Mouse (Mus musculus) midbrain, embryonic 15.5 days (tissue): ENCODE measurements at regions not wholly inside any gene's neighbourhood (a gene's known extent, or its start where the extent isn't known, plus 50 kb on each side); places are given as distances from the start of the nearest gene placed in this dataset.

Experiments
- ATAC-seq: fragments of 200-750 bp; cut with Nextera tagmentation; replicated peaks from 2 replicates; pipeline ENCODE4 v1.8.0; 2017; ENCODE audit warnings: moderate TSS enrichment
- H3K27ac ChIP-seq: fragments of 300-500 bp; sonication (generic); 2 replicates; pipeline ENCODE4 v1.5.1; 2015; ENCODE audit warnings: mild to moderate bottlenecking, inconsistent platforms
- H3K27me3 ChIP-seq: fragments of 300-500 bp; sonication (generic); replicated peaks from 2 replicates; pipeline ENCODE4 v1.6.1; 2015; ENCODE audit warnings: inconsistent platforms
- H3K36me3 ChIP-seq: fragments of 300-500 bp; sonication (generic); replicated peaks from 2 replicates; pipeline ENCODE4 v1.6.1; 2015; ENCODE audit warnings: inconsistent platforms
- H3K4me1 ChIP-seq: fragments of 300-500 bp; sonication (generic); 2 replicates; pipeline ENCODE4 v1.6.1; 2015; ENCODE audit warnings: inconsistent platforms
- H3K4me2 ChIP-seq: fragments of 300-500 bp; sonication (generic); 2 replicates; pipeline ENCODE4 v1.6.1; 2015; ENCODE audit warnings: inconsistent platforms, mild to moderate bottlenecking, moderate library complexity
- H3K4me3 ChIP-seq: fragments of 300-500 bp; sonication (generic); 2 replicates; pipeline ENCODE4 v1.5.1; 2015; ENCODE audit warnings: mild to moderate bottlenecking, inconsistent platforms
- H3K9ac ChIP-seq: fragments of 300-500 bp; sonication (generic); 2 replicates; pipeline ENCODE4 v1.6.1; 2015; ENCODE audit warnings: mild to moderate bottlenecking, inconsistent platforms
- H3K9me3 ChIP-seq: fragments of 300-500 bp; sonication (generic); 2 replicates; pipeline ENCODE4 v1.6.1; 2016; ENCODE audit warnings: inconsistent platforms
- WGBS: fragments of 180-500 bp; shearing (Covaris S2); methylation state at CpG from one replicate; pipeline ENCODE4 v1.1.7; 2015; ENCODE audit warnings: mixed read lengths; 5-methylcytosine and 5-hydroxymethylcytosine counted together

DNA sequence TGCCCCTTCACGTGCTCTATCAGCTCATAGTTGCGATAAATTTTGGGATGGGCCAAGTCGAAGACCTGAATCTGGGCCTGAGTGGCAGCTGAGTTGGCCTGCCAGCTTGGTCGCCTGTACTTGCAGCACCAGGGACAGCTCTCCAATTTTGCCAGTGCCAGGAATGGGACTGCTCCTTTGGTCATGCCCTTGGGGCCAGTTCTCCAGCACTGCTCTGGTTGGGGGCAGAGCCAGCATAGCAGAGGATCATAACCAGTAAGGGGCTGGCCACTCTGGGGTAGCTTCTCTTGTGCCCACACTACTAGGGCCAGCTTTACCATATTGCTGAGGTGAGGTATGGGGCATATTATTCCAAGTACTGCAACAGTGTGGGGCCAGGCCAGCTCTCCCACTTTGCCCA lies 397.0 kb upstream of the Cadm2 start:
- Histone ChIP-seq H3K27me3 (no peaks in the 10 kb centered on the region), H3K27ac (no peak overlapping the region), H3K4me1 (no peaks in the 10 kb centered on the region), H3K9ac (no peak overlapping the region), H3K4me3 (no peak overlapping the region), H3K9me3 (no peaks in the 10 kb centered on the region), H3K36me3 (no peaks in the 10 kb centered on the region), H3K4me2 (no peak overlapping the region)
- ATAC-seq = no peak
- WGBS = 71% methylated on average over 4 of the region's 4 CpGs

DNA sequence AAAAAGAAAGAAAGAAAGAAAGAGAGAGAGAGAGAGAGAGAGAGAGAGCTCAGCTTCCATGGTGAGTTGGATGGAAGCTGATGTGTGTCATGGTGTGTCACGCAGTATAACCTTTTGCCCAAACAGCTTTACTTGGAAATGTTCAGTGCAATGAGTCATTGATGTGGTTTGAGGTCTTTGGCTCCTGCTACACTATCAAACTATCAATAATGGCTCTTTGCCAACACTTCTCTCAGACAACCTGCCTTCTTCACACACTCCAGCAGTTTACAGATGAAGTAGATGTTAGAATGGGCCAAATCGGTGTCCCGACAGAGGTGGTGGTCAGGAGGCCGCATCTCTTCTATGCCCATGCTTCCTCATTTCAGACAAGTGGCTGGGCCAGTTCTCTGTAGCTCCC lies 369.0 kb upstream of the Cadm2 start:
- H3K4me2 ChIP-seq = no peak overlapping the region
- H3K9ac ChIP-seq = no peak overlapping the region
- 86% methylated on average over 4 of the region's 4 CpGs for WGBS
- no peaks in the 10 kb centered on the region for H3K36me3 ChIP-seq
- no peaks in the 10 kb centered on the region for H3K9me3 ChIP-seq
- no peaks in the 10 kb centered on the region for H3K27me3 ChIP-seq
- ATAC-seq = no peak
- H3K4me1 ChIP-seq = no peaks in the 10 kb centered on the region
- no peak overlapping the region for H3K27ac ChIP-seq
- H3K4me3 ChIP-seq = no peak overlapping the region

DNA sequence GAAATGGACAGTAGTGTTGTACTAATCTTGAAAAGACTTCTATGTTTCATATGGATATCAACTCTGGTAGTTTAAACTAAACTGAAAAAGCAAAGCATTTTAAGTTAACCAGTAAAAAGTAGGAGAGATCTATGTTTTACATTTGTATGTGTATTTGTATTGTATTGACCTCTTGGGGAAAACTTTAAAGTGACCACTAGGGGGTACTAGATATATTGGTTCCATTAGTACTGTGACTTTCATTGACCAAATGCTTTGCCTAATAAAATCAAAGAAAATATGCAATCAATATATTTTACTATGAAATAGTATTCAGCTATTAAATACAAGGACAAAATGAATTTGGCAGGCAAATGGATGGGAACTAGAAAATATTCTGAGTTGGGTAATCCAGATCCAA lies 355.9 kb upstream of the Cadm2 start:
- no peaks in the 10 kb centered on the region for H3K4me1 ChIP-seq
- H3K27ac ChIP-seq = no peak overlapping the region
- H3K4me3 ChIP-seq = no peak overlapping the region
- no peaks in the 10 kb centered on the region for H3K9me3 ChIP-seq
- no peaks in the 10 kb centered on the region for H3K27me3 ChIP-seq
- no peaks in the 10 kb centered on the region for H3K36me3 ChIP-seq
- no peak for ATAC-seq
- no peak overlapping the region for H3K9ac ChIP-seq
- no peak overlapping the region for H3K4me2 ChIP-seq

DNA sequence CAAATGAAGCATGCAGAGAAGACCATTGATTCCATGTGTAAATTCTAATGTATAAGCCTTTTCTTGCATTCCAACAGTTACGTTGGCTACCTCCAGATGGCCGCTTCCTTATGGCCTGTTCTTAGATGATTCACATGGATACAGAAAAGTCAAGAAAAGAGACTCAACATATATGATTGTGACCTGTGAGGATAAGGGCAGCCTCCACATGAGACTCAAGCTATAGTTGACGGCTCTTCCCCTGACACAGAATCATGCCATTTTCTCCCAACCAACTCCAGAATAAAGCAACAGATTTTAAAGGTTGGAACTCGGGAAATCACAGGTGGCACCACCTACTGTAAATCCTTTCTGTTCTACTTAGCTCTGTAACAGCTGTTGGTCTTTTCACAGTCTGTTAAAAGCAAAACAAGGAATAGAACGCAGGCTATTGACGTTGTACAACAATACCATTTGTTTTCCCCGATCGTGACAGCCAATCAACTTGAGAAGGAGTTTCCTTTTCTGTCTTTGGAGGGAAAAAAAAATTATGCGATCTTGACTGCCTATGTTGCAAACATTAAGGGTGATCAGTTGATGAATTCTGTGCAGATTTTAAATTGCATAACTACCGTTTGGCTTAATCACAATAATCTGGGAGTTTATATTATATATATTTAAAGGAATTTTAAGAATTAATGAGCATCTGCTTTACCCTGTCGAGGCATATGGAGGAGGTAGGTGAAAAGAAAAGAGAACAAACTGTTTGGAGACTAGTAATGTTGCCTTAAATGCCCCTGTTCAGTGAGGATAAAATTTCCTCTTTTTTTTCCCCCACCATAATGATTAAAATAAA lies 347.8 kb upstream of the Cadm2 start:
- Histone ChIP-seq H3K4me3 (no peak overlapping the region), H3K9ac (no peak overlapping the region), H3K27ac (no peak overlapping the region), H3K9me3 (no peaks in the 10 kb centered on the region), H3K27me3 (no peaks in the 10 kb centered on the region), H3K4me1 (no peaks in the 10 kb centered on the region), H3K4me2 (no peak overlapping the region), H3K36me3 (no peaks in the 10 kb centered on the region)
- 75% methylated on average over 11 of the region's 11 CpGs for WGBS
- no peak for ATAC-seq

DNA sequence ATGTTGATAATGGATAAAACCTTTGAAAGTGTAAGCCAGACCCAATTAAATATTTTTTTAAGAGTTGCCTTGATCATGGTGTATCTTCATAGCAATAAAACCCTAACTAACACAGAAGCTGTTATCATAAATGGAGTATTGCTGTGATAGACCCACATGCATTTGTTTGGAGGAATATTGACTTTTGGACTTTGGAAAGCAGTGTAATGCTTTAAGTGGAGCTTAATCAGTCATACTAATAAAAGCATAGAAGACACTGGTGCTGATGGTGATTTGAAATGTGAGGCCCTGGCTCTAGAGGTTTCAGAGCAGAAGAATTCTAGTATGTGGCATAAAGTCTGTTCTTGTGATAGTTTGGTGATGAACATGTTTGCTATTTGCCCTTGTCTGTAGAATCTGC lies 328.4 kb upstream of the Cadm2 start:
- H3K9ac ChIP-seq = no peak overlapping the region
- no peak overlapping the region for H3K4me2 ChIP-seq
- H3K9me3 ChIP-seq = no peaks in the 10 kb centered on the region
- no peaks in the 10 kb centered on the region for H3K36me3 ChIP-seq
- H3K27ac ChIP-seq = no peak overlapping the region
- no peak overlapping the region for H3K4me3 ChIP-seq
- no peak for ATAC-seq
- H3K27me3 ChIP-seq = no peaks in the 10 kb centered on the region
- no peaks in the 10 kb centered on the region for H3K4me1 ChIP-seq

DNA sequence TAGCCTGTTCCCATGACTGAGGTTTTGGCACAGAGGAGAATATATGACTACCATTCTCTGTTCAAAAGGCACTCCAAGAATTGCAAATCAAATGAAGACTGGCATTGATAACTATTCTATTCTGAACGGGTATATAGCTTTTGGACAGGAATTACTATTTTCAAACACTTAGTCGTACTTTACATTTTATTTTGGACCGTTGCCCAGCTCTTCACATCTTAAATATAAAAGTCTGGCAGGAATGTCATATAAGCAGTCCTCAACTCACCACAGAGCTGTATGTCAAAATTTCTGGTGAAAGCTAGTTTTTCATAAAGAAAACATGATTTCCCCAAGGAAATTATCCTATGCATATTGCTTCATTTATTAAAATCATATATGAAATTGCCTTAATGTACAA lies 323.7 kb upstream of the Cadm2 start:
- no peak for ATAC-seq
- Histone ChIP-seq H3K9me3 (no peaks in the 10 kb centered on the region), H3K27ac (no peak overlapping the region), H3K4me3 (no peak overlapping the region), H3K36me3 (no peaks in the 10 kb centered on the region), H3K27me3 (no peaks in the 10 kb centered on the region), H3K4me1 (no peaks in the 10 kb centered on the region), H3K4me2 (no peak overlapping the region), H3K9ac (no peak overlapping the region)
- 85% methylated on average over 3 of the region's 3 CpGs for WGBS

DNA sequence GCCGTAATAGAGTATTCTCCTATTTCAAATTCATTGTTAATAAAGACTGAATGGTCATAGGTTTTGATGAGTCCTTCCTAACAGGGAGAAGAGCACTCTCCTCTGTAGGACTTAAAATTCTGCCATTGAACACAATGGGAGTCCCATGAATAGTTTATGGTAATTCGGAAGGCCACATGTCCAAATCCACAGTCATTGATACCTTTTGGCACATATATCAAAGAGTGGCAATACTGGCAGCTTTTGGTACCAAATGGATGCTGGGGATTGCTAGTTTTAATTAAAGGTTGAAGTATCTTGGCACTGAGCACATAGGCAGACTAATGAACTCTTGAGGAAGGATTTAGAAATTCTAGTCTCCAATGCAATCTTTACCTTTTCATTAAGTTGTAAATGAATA lies 298.5 kb upstream of the Cadm2 start:
- Histone ChIP-seq H3K4me2 (no peak overlapping the region), H3K9me3 (no peaks in the 10 kb centered on the region), H3K27me3 (no peaks in the 10 kb centered on the region), H3K36me3 (no peaks in the 10 kb centered on the region), H3K4me1 (no peaks in the 10 kb centered on the region), H3K9ac (no peak overlapping the region), H3K4me3 (no peak overlapping the region), H3K27ac (no peak overlapping the region)
- no peak for ATAC-seq
- 74% methylated on average over 2 of the region's 2 CpGs for WGBS

DNA sequence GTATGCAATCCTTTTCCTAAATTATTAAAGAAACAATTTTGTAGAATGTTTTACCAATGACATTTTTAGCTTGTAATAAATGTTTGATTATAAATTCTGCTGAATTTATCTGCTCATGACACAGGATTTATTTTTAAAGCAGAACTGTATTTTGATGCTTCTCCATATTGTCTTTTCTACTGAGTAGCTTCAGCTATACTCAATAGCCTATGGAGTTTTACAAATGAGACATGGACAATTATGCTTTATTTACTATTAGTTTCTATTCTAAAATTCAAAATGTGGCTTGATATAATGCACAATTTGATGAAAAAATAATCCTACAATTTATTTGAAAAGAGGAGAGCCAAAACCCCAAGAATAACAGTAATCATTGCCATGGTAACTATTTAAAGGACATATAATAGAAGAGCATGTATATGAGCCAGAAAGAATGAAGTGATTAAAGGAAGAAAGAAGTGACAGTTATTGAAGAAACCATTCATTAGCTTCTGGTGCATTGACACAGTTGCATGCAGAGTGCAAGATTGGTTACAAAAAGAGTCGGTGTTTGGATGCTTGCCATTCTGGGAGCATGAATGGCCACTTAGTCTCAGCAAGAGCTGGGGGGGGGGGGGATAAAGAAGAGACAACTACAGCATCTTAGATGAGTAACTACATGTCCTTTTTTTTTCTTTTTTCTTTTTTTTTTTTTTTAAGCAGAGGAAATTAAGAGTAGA lies 250.8 kb upstream of the Cadm2 start:
- peak; percentile 83 for ATAC-seq
- 21% methylated on average over 1 of the region's 1 CpGs for WGBS
- no peaks in the 10 kb centered on the region for H3K27me3 ChIP-seq

DNA sequence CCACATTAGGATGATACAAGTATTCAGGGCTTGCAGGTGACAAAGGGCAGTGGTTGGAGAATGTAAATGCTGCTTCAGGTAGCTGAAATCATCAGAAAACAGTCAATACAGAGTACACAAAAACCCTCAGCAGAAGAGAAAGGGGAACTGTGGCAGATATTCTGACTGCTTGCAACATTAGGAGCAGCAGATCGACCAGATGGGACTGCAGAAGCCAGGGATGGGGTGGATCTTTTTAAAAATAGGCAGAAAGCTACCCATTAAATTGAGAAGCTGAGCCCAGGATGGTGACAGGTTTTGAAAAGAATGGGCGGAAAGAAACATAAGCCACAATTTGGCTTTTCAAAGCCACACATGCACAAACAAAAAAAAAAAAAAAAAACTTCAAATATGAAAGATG lies 229.5 kb upstream of the Cadm2 start:
- Histone ChIP-seq H3K36me3 (no peaks in the 10 kb centered on the region), H3K4me1 (no peaks in the 10 kb centered on the region), H3K27ac (no peak overlapping the region), H3K27me3 (no peaks in the 10 kb centered on the region), H3K9me3 (no peaks in the 10 kb centered on the region), H3K9ac (no peak overlapping the region), H3K4me2 (no peak overlapping the region), H3K4me3 (no peak overlapping the region)
- 55% methylated on average over 2 of the region's 2 CpGs for WGBS
- ATAC-seq = no peak

More for the DNA sequence above, 250.8 kb upstream of the Cadm2 start:
- no peaks in the 10 kb centered on the region for H3K4me1 ChIP-seq
- H3K4me2 ChIP-seq = no peak overlapping the region
- H3K9me3 ChIP-seq = no peaks in the 10 kb centered on the region
- no peak overlapping the region for H3K9ac ChIP-seq
- no peaks in the 10 kb centered on the region for H3K36me3 ChIP-seq
- H3K4me3 ChIP-seq = no peak overlapping the region
- H3K27ac ChIP-seq = no peak overlapping the region

DNA sequence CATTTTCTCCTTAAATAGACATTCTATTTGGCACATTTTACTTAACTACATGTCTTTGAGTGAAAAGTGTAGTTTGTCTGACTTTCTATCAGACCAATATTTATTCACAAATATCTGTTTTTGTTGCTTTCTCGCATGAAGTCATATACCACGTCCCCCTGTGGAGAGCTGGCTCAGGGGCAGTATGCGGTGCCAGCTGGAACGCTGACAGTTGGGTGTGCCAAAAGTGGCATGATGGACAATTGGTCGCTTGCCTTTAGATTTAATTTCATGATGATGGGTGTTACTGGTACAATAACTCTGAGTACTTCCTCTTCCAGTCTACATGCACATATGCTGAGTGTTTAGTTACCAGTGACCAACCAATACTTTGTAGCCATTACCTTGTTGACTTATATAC lies 223.8 kb upstream of the Cadm2 start:
- H3K36me3 ChIP-seq = no peaks in the 10 kb centered on the region
- no peak for ATAC-seq
- H3K9me3 ChIP-seq = no peaks in the 10 kb centered on the region
- no peak overlapping the region for H3K9ac ChIP-seq
- H3K4me1 ChIP-seq = no peaks in the 10 kb centered on the region
- 80% methylated on average over 5 of the region's 5 CpGs for WGBS
- no peaks in the 10 kb centered on the region for H3K27me3 ChIP-seq
- no peak overlapping the region for H3K4me2 ChIP-seq
- H3K27ac ChIP-seq = no peak overlapping the region
- H3K4me3 ChIP-seq = no peak overlapping the region

DNA sequence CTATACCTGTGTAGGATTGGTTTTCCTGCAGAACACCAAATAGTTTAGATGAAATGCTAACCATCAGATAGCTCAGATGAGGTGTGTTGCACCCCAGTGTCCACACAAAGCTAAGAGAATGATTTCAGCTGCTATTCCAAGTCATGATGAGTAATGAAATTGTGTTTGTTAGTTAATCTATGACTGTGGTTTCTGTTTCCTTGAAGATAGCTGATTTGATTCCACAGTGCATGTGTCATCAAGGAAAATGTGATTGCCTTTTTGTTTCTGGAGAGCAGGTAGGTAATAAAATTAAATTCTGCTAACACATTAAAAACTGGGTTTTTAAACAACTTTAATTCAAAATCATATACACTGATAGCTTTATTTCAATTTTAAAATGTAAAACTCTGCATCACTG lies 176.5 kb upstream of the Cadm2 start:
- no peak for ATAC-seq
- no peaks in the 10 kb centered on the region for H3K36me3 ChIP-seq
- H3K4me1 ChIP-seq = no peaks in the 10 kb centered on the region
- H3K27ac ChIP-seq = no peak overlapping the region
- no peak overlapping the region for H3K4me2 ChIP-seq
- no peaks in the 10 kb centered on the region for H3K9me3 ChIP-seq
- no peak overlapping the region for H3K9ac ChIP-seq
- H3K4me3 ChIP-seq = no peak overlapping the region
- H3K27me3 ChIP-seq = no peaks in the 10 kb centered on the region

DNA sequence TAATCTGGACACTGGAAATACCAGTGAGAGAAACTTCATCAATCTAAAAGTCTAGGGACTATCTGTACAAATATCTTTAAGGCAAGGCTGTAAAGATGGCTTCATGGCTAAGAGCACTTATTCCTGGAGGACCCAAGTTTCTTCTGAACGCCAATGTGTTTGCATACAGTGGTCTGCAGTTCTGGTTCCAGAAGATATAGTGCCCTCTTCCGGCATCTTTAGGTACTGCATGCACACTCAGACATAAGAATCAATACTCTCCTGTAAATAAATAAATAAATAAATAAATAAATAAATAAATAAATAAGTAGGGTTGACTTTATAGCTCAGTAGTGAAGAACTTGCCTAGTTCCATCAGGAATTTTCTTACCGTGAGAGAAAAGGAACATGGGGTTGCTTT lies 155.4 kb upstream of the Cadm2 start:
- no peaks in the 10 kb centered on the region for H3K27me3 ChIP-seq
- H3K36me3 ChIP-seq = no peaks in the 10 kb centered on the region
- H3K4me3 ChIP-seq = no peak overlapping the region
- H3K4me1 ChIP-seq = no peaks in the 10 kb centered on the region
- ATAC-seq = no peak
- no peak overlapping the region for H3K27ac ChIP-seq
- no peak overlapping the region for H3K4me2 ChIP-seq
- 59% methylated on average over 3 of the region's 3 CpGs for WGBS
- H3K9me3 ChIP-seq = no peaks in the 10 kb centered on the region
- no peak overlapping the region for H3K9ac ChIP-seq

DNA sequence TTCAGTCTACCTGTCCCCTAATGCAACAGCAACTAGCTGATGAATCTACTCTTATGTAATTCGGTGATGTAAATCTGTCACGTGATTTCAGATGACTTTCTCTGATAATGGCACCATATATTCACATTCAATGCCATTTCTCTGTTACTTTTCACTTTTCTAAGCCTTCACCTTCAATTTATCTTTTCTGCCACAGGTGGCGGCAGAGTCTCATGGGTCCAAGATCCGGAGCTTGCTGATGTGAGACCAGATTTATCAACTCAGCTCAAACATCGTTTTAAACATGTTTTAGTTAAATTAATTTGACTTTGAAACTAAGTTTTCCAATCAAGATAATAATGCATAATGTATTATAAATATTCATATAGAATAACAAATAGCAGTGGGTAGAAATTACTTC lies 148.4 kb upstream of the Cadm2 start:
- WGBS = 50% methylated on average over 5 of the region's 5 CpGs

More for the DNA sequence above, 148.4 kb upstream of the Cadm2 start:
- Histone ChIP-seq H3K27ac (no peak overlapping the region), H3K4me1 (no peaks in the 10 kb centered on the region), H3K4me3 (no peak overlapping the region), H3K9ac (no peak overlapping the region), H3K9me3 (no peaks in the 10 kb centered on the region), H3K36me3 (no peaks in the 10 kb centered on the region), H3K27me3 (no peaks in the 10 kb centered on the region), H3K4me2 (no peak overlapping the region)
- no peak for ATAC-seq
